Mouse (Mus musculus): Measurements from ENCODE around the gene Tbc1d10b. TPM values are rescaled to one million over a fixed set of nuclear protein-coding genes. Genes with fewer than 3 reads are reported as not detected.

The Tbc1d10b gene
- polyA plus RNA-seq, 1 experiment, result 26.8 TPM

DNA sequence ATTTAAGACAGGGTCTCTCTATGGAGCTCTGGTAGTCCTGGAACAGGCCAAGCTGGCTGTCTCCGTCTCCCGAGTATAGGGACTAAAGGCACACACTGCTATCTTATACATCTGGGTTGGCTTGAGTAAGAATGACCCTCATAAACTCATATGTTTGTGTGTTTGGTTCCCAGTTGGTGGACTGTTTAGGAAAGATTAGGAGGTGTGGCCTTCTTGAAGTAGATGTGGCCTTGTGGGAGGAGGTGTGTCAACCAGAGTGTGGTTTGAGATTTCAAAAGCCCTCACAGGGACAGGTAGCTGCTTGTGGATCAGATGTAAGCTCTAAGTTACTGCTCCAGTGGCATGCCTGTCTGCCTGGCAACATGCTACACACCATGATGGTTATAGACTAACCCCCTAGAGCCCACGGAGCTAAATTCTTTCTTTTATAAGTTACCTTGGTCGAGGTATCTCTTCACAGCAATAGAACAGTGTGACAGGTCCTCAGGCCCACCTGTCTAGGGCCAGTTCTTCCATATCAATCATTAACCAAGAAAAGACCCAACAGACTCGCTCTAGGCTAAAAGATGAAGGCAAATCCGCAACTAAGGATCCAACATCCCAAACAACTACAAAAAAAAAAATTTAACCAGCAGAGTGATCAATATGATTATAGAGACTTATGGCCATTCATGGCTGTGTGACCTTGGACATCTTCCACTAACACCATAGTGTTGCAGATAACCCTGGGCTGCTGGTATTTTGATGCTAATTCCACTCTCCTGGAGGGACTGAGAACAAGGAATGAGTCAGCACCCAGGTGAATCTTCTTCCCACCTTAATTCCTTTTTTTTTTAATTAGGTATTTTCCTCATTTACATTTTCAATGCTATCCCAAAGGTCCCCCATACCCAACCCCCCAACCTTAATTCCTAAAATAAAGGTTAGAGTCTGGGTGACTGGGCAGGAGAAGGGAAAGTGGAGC is 15.5 kb upstream of the Tbc1d10b start:
- WGBS, result 79% methylated on average over 6 of the region's 6 CpGs
- TF ChIP-seq POLR2A (IDR thresholded peaks at IDR 0.05; ENCODE audit: low read depth, low read length), result no peak
- no peak for TF ChIP-seq CTCF (conservative IDR thresholded peaks at IDR 0.05; ENCODE audit: insufficient read depth, insufficient read length, low read depth, low read length)
- Histone ChIP-seq H3K27me3 (replicated peaks; ENCODE audit: control insufficient read depth, insufficient read depth, low read length) (no peaks in the 10 kb centered on the region), H3K27ac (ENCODE audit: insufficient read depth, low read depth, low read length) (no peak overlapping the region), H3K36me3 (ENCODE audit: control insufficient read depth, insufficient read depth, low read length) (no peaks in the 10 kb centered on the region), H3K4me1 (ENCODE audit: control insufficient read depth, insufficient read depth, low read length) (no peaks in the 10 kb centered on the region), H3K4me3 (ENCODE audit: insufficient read depth, low read depth, low read length) (no peak overlapping the region)
- no peak for DNase-seq

DNA sequence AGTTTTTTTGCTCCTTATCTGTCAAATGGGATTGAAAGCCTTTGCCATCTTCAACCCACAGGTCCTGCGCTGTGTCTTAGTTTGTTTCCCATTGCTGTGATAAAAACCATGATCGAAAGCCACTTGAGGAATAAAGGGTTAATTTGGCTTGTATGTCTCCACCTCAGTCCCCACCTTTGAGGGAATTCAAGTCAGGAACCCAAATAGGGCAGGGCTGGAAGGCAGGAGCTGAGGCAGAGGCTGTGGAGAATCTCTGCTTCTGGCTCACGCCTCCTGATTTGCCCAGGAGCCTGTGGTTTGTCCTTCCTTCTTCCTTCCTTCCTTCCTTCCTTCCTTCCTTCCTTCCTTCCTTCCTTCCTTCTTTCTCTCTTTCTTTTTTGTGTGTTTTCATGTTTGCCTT is 14.8 kb upstream of the Tbc1d10b start:
- no peaks in the 10 kb centered on the region for H3K27me3 ChIP-seq (replicated peaks; ENCODE audit: control insufficient read depth, insufficient read depth, low read length)
- WGBS, result 94% methylated on average over 3 of the region's 3 CpGs
- TF ChIP-seq CTCF (conservative IDR thresholded peaks at IDR 0.05; ENCODE audit: insufficient read depth, insufficient read length, low read depth, low read length), result no peak
- no peak for TF ChIP-seq POLR2A (IDR thresholded peaks at IDR 0.05; ENCODE audit: low read depth, low read length)
- H3K4me1 ChIP-seq (ENCODE audit: control insufficient read depth, insufficient read depth, low read length), result no peaks in the 10 kb centered on the region
- H3K27ac ChIP-seq (ENCODE audit: insufficient read depth, low read depth, low read length), result no peak overlapping the region
- H3K4me3 ChIP-seq (ENCODE audit: insufficient read depth, low read depth, low read length), result no peak overlapping the region
- H3K36me3 ChIP-seq (ENCODE audit: control insufficient read depth, insufficient read depth, low read length), result no peaks in the 10 kb centered on the region
- DNase-seq, result no peak

DNA sequence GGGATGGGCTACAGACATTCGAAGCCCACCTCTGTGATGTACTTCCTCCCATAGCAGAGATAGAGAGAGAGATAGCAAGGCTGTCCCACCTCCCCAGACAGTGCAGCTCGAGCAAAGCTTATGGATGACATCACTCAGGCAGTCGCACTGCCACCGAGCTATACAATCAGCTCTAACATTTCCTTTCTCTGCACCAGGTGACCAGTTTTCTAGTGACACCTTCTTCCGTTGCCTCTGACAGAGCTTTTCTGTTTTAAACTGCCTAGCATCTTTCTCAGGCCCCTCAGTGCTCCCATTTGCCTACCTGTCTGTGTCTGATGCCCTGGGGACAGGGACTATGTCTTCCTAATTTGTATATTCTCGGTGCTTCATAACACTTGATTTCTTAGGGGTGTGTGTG is 12.2 kb upstream of the Tbc1d10b start:
- Histone ChIP-seq H3K27ac (ENCODE audit: insufficient read depth, low read depth, low read length) (no peak overlapping the region), H3K36me3 (ENCODE audit: control insufficient read depth, insufficient read depth, low read length) (no peaks in the 10 kb centered on the region), H3K27me3 (replicated peaks; ENCODE audit: control insufficient read depth, insufficient read depth, low read length) (no peaks in the 10 kb centered on the region), H3K4me1 (ENCODE audit: control insufficient read depth, insufficient read depth, low read length) (no peaks in the 10 kb centered on the region), H3K4me3 (ENCODE audit: insufficient read depth, low read depth, low read length) (no peak overlapping the region)
- TF ChIP-seq POLR2A (IDR thresholded peaks at IDR 0.05; ENCODE audit: low read depth, low read length) (no peak), CTCF (conservative IDR thresholded peaks at IDR 0.05; ENCODE audit: insufficient read depth, insufficient read length, low read depth, low read length) (no peak)
- DNase-seq, result no peak
- 78% methylated on average over 6 of the region's 6 CpGs for WGBS

DNA sequence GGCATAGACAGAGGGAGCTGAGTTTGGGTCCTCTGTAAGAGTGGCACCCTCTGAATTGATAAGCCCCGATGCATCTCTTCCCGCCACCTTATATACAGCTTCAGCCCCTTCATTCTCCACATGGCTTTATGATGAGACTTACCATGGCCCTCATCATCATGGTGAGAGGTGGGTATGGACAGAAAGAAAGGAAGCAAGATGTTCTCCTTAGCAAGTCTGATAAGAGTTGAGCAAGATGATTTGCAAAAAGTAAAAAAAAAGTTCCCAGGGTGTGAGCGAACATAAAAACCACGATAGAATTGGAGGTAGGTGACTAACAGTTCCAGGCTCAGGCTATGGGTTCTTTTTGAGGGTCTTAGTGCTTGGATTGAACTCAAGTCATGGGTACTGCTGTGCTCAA is 10.4 kb upstream of the Tbc1d10b start:
- DNase-seq, result no peak
- 91% methylated on average over 4 of the region's 4 CpGs for WGBS
- TF ChIP-seq CTCF (conservative IDR thresholded peaks at IDR 0.05; ENCODE audit: insufficient read depth, insufficient read length, low read depth, low read length) (no peak), POLR2A (IDR thresholded peaks at IDR 0.05; ENCODE audit: low read depth, low read length) (no peak)
- H3K4me3 ChIP-seq (ENCODE audit: insufficient read depth, low read depth, low read length), result no peak overlapping the region
- no peaks in the 10 kb centered on the region for H3K36me3 ChIP-seq (ENCODE audit: control insufficient read depth, insufficient read depth, low read length)
- H3K27me3 ChIP-seq (replicated peaks; ENCODE audit: control insufficient read depth, insufficient read depth, low read length), result no peaks in the 10 kb centered on the region
- H3K4me1 ChIP-seq (ENCODE audit: control insufficient read depth, insufficient read depth, low read length), result no peaks in the 10 kb centered on the region; the same call in 1 of the 2 replicates
- no peak overlapping the region for H3K27ac ChIP-seq (ENCODE audit: insufficient read depth, low read depth, low read length)

DNA sequence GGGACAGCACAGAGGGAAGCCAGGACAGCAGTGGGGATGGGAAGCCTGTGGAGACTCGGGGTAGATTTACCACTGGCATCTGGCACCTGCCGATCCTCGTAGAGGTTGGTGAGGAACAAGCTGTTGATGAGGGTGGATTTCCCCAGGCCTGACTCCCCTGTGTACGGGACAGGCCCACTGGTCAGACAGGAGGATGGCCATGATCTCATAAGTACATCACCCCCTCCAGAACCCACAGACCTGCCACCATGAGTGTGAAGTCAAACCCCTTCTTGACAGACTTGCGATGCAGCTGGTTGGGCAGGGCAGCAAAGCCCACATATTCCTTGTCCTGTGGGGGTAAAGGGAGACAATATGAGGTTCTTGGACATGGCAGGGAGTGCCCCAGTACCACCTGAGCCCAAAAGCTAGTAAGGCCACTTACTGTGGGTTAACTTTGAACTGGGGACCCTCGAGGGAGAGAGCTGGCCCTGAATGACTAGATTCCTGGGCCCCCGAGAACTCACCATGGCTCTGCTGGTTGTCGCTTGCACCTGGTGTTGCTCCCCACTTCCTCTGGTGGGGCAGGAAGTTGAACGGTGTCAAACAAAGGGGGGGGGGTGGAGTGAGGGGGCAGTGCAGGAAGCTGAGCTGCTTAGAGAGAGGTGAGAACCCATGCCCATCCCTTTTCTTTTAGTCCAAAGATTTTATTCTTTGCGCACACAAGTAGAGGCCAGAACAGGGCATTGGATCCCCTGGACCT is 9.8 kb upstream of the Tbc1d10b start:
- Histone ChIP-seq H3K27ac (ENCODE audit: insufficient read depth, low read depth, low read length) (no peak overlapping the region), H3K27me3 (replicated peaks; ENCODE audit: control insufficient read depth, insufficient read depth, low read length) (no peaks in the 10 kb centered on the region), H3K36me3 (ENCODE audit: control insufficient read depth, insufficient read depth, low read length) (no peaks in the 10 kb centered on the region), H3K4me3 (ENCODE audit: insufficient read depth, low read depth, low read length) (no peak overlapping the region), H3K4me1 (ENCODE audit: control insufficient read depth, insufficient read depth, low read length) (no peaks in the 10 kb centered on the region; the same call in 1 of the 2 replicates)
- TF ChIP-seq CTCF (conservative IDR thresholded peaks at IDR 0.05; ENCODE audit: insufficient read depth, insufficient read length, low read depth, low read length) (no peak), POLR2A (IDR thresholded peaks at IDR 0.05; ENCODE audit: low read depth, low read length) (no peak)
- 71% methylated on average over 10 of the region's 10 CpGs for WGBS
- DNase-seq, result no peak

DNA sequence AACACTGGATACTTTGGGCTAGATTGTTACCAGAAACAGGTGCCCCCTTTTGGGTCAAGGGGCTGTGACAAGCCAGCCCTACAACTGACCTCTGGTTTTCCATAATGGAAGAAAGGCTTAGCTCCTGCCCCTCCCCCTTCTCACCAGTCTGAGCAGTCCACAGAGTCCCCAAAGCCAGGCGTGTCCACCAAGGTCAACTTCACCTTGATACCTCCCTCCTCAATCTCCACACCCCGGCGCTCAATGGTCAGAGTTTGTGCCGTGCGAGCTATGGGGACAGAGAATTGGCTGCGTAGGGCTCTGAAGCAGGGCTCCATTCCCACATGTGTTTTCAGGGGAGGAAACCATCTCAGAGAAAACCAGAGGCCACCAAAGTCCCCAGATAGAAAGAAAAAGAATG is 9.2 kb upstream of the Tbc1d10b start:
- 76% methylated on average over 6 of the region's 6 CpGs for WGBS
- no peak for DNase-seq
- no peaks in the 10 kb centered on the region for H3K27me3 ChIP-seq (replicated peaks; ENCODE audit: control insufficient read depth, insufficient read depth, low read length)
- H3K27ac ChIP-seq (ENCODE audit: insufficient read depth, low read depth, low read length), result no peak overlapping the region
- H3K4me1 ChIP-seq (ENCODE audit: control insufficient read depth, insufficient read depth, low read length), result no peaks in the 10 kb centered on the region; the same call in 1 of the 2 replicates
- no peak overlapping the region for H3K4me3 ChIP-seq (ENCODE audit: insufficient read depth, low read depth, low read length)
- TF ChIP-seq POLR2A (IDR thresholded peaks at IDR 0.05; ENCODE audit: low read depth, low read length), result no peak
- no peak for TF ChIP-seq CTCF (conservative IDR thresholded peaks at IDR 0.05; ENCODE audit: insufficient read depth, insufficient read length, low read depth, low read length)
- H3K36me3 ChIP-seq (ENCODE audit: control insufficient read depth, insufficient read depth, low read length), result no peaks in the 10 kb centered on the region

DNA sequence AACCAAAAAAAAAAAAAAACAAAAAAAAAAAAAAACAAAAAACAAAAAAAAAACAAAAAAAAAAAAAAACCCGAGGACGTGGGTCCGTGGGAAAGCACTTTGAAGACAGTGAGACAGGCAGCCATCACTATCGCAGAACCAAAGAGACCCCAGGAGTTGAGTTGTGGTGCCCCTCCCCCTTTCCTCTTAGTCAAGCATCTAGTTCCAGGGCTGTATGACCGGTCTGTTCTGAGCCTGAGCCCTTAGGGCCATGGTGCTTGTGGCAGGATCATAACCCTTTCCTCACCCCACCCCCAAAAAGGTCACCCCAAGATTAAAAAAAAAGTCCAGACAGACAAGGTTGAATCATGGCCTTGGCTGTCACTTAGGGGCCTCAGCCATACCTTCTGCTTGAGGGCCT is 8.0 kb upstream of the Tbc1d10b start:
- no peaks in the 10 kb centered on the region for H3K36me3 ChIP-seq (ENCODE audit: control insufficient read depth, insufficient read depth, low read length)

More for the DNA sequence above, 8.0 kb upstream of the Tbc1d10b start:
- TF ChIP-seq POLR2A (IDR thresholded peaks at IDR 0.05; ENCODE audit: low read depth, low read length) (no peak), CTCF (conservative IDR thresholded peaks at IDR 0.05; ENCODE audit: insufficient read depth, insufficient read length, low read depth, low read length) (no peak)
- WGBS, result 78% methylated on average over 5 of the region's 5 CpGs
- Histone ChIP-seq H3K27ac (ENCODE audit: insufficient read depth, low read depth, low read length) (no peak overlapping the region), H3K4me3 (ENCODE audit: insufficient read depth, low read depth, low read length) (no peak overlapping the region), H3K4me1 (ENCODE audit: control insufficient read depth, insufficient read depth, low read length) (no peaks in the 10 kb centered on the region; the same call in 1 of the 2 replicates), H3K27me3 (replicated peaks; ENCODE audit: control insufficient read depth, insufficient read depth, low read length) (no peaks in the 10 kb centered on the region)
- DNase-seq, result no peak
